Mouse (Mus musculus) liver, embryonic 13.5 days (tissue): ENCODE measurements at regions not wholly inside any gene's neighbourhood (a gene's known extent, or its start where the extent isn't known, plus 50 kb on each side); places are given as distances from the start of the nearest gene placed in this dataset.
A peak's percentile ranks its signal among the peaks of the same experiment; 100 is the strongest.

Source experiments
- ATAC-seq: fragments of 200-750 bp; cut with Nextera tagmentation; 2 replicates; pipeline ENCODE4 v1.8.0; 2017; ENCODE audit warnings: low read depth, mild to moderate bottlenecking, moderate number of reproducible peaks, moderate library complexity
- DNase-seq: peaks from one replicate; pipeline ENCODE4 v3.0.0; 2022
- H3K27ac ChIP-seq: fragments of 300-500 bp; sonication (generic); 2 replicates; pipeline ENCODE4 v1.5.1; 2015; ENCODE audit warnings: moderate library complexity, mild to moderate bottlenecking, inconsistent platforms
- H3K27me3 ChIP-seq: fragments of 300-500 bp; sonication (generic); 2 replicates; pipeline ENCODE4 v1.6.1; 2015; ENCODE audit warnings: mild to moderate bottlenecking, inconsistent platforms
- H3K36me3 ChIP-seq: fragments of 300-500 bp; sonication (generic); 2 replicates; pipeline ENCODE4 v1.6.1; 2015; ENCODE audit warnings: mild to moderate bottlenecking, inconsistent platforms
- H3K4me1 ChIP-seq: fragments of 300-500 bp; sonication (generic); replicated peaks from 2 replicates; pipeline ENCODE4 v1.6.1; 2015; ENCODE audit warnings: inconsistent platforms
- H3K4me2 ChIP-seq: fragments of 300-500 bp; sonication (generic); 2 replicates; pipeline ENCODE4 v1.6.1; 2015; ENCODE audit warnings: inconsistent platforms, mild to moderate bottlenecking, moderate library complexity
- H3K4me3 ChIP-seq: fragments of 300-500 bp; sonication (generic); replicated peaks from 2 replicates; pipeline ENCODE4 v1.5.1; 2015; ENCODE audit warnings: mild to moderate bottlenecking, inconsistent platforms
- H3K9ac ChIP-seq: fragments of 300-500 bp; sonication (generic); 2 replicates; pipeline ENCODE4 v1.6.1; 2015; ENCODE audit warnings: mild to moderate bottlenecking, inconsistent platforms
- H3K9me3 ChIP-seq: fragments of 300-500 bp; sonication (generic); replicated peaks from 2 replicates; pipeline ENCODE4 v1.6.1; 2016; ENCODE audit warnings: inconsistent platforms
- WGBS: fragments of 180-500 bp; shearing (Covaris S2); methylation state at CpG from one replicate; pipeline ENCODE4 v1.1.7; 2015; ENCODE audit not compliant: insufficient replicate concordance; 5-methylcytosine and 5-hydroxymethylcytosine counted together

DNA sequence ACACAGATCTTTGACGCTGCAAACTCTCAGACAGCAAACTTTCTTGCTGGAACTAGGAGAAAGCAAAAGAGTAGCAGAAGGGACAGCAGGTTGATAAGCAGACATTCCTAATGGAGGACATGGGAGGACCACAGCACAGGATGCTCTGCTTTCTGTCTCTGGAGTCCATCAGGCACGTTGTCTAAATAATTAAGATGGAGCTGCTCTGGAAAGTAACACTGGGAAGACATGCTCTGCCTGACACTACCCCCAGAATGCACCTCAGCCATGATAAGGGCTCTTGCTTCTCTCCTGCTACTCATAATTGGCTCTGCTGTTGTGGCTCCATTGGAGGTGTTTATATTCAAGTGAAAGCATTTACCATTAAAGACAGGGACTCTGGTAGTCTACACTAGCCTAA, 356.0 kb upstream of the Nrp1 start:
- Histone ChIP-seq H3K4me1 (no peaks in the 10 kb centered on the region), H3K27me3 (no peaks in the 10 kb centered on the region), H3K4me3 (no peak overlapping the region), H3K27ac (no peak overlapping the region), H3K9ac (no peak overlapping the region), H3K36me3 (no peaks in the 10 kb centered on the region), H3K4me2 (no peak overlapping the region), H3K9me3 (no peaks in the 10 kb centered on the region)
- DNase-seq, result no peak
- ATAC-seq, result no peak
- 44% methylated on average over 2 of the region's 2 CpGs for WGBS

DNA sequence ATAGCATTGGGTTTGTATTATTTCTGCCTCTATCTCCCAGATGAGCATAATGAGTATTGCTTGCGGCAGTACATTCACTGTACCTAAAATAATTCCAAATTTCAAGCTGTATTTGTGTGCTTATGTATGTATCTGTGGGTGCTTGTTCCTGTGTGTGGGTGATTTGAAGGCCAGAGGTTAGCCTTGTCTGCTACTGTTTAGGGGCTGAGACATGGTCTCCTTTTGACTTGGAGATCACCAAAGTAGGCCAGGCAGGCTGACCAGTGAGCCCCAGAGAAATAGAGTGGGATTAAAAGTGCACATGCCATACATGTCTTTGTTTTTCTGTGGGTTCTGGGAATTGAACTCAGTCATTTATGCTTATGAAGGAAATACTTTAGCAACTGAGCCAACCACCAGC, 355.6 kb upstream of the Nrp1 start:
- WGBS, result 63% methylated on average over 1 of the region's 1 CpGs
- ATAC-seq (no peak), DNase-seq (no peak)
- Histone ChIP-seq H3K4me2 (no peak overlapping the region), H3K4me3 (no peak overlapping the region), H3K9me3 (no peaks in the 10 kb centered on the region), H3K27me3 (no peaks in the 10 kb centered on the region), H3K36me3 (no peaks in the 10 kb centered on the region), H3K27ac (no peak overlapping the region), H3K4me1 (no peaks in the 10 kb centered on the region), H3K9ac (no peak overlapping the region)

DNA sequence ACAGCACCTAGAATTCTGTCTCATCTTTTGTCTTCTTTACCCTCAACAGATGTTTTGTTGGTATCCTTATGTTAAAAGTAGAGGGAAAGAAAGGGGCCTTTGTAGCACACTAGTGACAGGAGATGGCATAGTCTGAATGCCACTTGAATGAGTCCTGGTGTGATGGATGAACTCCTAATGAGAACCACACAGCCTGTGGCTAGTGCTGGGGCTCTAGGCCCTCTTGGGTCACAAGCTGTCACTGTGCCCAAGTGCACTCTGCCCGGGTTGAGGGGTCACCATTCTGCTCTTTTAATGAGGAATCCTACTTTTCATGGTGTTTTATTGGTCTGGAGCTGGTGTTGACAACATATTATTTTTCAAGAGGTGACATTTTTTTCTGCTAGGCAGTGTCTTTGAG, 355.0 kb upstream of the Nrp1 start:
- Histone ChIP-seq H3K4me2 (no peak overlapping the region), H3K9me3 (no peaks in the 10 kb centered on the region), H3K36me3 (no peaks in the 10 kb centered on the region), H3K27me3 (no peaks in the 10 kb centered on the region), H3K4me3 (no peak overlapping the region), H3K27ac (no peak overlapping the region), H3K4me1 (no peaks in the 10 kb centered on the region), H3K9ac (no peak overlapping the region)
- no peak for ATAC-seq
- 38% methylated on average over 1 of the region's 1 CpGs for whole genome bisulfite sequencing
- DNase-seq, result no peak

DNA sequence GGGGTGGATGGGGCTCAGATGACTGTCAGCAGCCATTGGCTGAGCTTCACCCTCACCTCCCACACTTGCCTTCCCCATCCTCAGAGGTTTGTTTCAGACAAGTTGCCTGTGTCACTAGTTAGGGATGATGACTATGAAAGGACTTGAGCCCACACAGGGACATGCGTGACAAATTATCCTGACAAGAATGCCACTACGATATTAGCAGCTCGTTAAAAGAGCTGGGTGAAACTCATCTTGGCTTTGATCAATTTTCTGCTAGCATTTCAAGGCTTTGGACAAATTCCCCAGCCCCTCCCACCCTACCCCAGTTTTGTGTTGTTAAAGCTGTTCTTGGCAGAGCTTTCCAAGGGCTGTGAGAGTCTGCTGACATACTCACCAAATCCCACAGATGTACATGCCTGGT, 354.5 kb upstream of the Nrp1 start:
- H3K36me3 ChIP-seq, result no peaks in the 10 kb centered on the region
- no peak overlapping the region for H3K9ac ChIP-seq
- no peak overlapping the region for H3K4me2 ChIP-seq
- H3K27ac ChIP-seq, result no peak overlapping the region
- DNase-seq (no peak), ATAC-seq (no peak)
- H3K27me3 ChIP-seq, result no peaks in the 10 kb centered on the region
- no peaks in the 10 kb centered on the region for H3K4me1 ChIP-seq
- no peaks in the 10 kb centered on the region for H3K9me3 ChIP-seq
- no peak overlapping the region for H3K4me3 ChIP-seq
- WGBS, result 74% methylated on average over 3 of the region's 3 CpGs

DNA sequence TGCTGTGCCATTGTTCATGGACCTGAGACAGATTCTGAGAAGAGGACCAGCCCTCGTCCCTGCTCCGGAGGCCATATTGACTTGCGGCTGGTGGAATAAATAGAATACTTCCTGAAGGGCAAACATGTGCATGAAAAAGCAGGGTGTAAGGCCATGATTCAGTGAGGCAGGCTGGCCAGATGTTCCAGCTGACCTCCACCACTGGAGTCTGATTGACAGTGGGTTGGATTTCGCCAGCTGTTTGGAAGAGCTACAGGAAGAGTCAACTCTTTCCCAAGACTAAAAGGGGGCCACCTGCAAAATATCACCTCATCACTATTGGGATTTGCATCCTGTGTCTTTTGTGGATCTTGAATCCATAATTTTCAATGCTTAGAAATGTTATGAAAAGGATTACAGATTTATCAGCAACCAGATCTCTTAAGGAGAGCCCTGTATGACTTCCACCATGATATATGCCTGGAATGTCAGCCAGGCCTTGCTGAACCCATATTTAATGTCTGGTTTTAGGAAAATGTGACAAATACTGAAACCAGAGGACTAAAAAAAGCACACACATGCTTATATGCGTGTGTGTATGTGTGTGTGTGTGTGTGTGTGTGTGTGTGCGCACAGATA, 348.9 kb upstream of the Nrp1 start:
- DNase-seq, result no peak
- Histone ChIP-seq H3K4me3 (no peak overlapping the region), H3K9me3 (no peaks in the 10 kb centered on the region), H3K27me3 (no peaks in the 10 kb centered on the region), H3K4me1 (no peaks in the 10 kb centered on the region), H3K9ac (no peak overlapping the region), H3K4me2 (no peak overlapping the region), H3K36me3 (no peaks in the 10 kb centered on the region), H3K27ac (no peak overlapping the region)
- no peak for ATAC-seq
- 69% methylated on average over 6 of the region's 6 CpGs for WGBS

DNA sequence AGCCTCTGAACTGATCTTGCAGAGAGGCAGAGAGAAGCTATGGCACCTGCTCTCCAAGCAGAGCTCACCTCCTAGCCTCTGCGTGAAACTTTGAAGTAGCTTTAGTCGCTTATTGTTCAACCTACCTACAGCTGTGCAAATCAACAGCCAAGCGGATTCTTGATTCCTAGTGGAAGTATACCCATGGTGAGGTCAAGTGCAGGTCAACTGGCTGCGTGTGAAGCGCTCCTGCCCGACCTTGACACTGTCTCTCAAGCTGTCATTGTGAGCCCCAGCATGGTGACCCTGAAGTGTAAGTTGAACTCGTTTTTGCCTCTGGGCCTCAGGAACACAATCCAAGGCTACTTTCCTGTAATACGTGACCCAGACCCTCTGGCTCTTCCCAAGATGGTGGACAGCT, 341.2 kb upstream of the Nrp1 start:
- no peak overlapping the region for H3K27ac ChIP-seq
- ATAC-seq, result no peak
- H3K4me3 ChIP-seq, result no peak overlapping the region
- H3K4me2 ChIP-seq, result no peak overlapping the region
- no peak for DNase-seq
- no peak overlapping the region for H3K9ac ChIP-seq
- H3K4me1 ChIP-seq, result no peaks in the 10 kb centered on the region
- H3K36me3 ChIP-seq, result no peaks in the 10 kb centered on the region
- H3K9me3 ChIP-seq, result no peaks in the 10 kb centered on the region
- WGBS, result 64% methylated on average over 8 of the region's 8 CpGs
- no peaks in the 10 kb centered on the region for H3K27me3 ChIP-seq

DNA sequence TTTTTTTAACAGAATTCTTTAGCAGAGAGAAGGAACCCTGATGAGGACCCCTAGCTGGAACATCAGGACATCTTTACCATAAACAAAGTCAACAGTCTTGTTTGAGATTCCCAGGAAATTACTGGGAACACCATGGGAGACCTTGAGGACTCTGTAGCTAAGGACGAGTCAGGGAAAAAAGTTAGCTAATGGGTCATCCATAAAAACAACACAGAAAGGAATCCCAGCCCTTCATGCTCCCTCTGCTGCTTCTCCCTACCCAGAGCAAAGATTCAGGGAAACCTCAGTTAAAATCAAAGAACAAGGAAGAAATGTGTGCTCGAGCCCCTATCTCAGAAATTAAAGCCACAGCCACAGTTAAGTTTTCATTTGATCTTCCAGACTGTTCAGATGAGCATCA, 334.7 kb upstream of the Nrp1 start:
- Histone ChIP-seq H3K4me2 (no peak overlapping the region), H3K27me3 (no peaks in the 10 kb centered on the region), H3K36me3 (no peaks in the 10 kb centered on the region), H3K4me1 (no peaks in the 10 kb centered on the region), H3K9me3 (no peaks in the 10 kb centered on the region), H3K9ac (no peak overlapping the region), H3K27ac (no peak overlapping the region), H3K4me3 (no peak overlapping the region)
- WGBS, result 47% methylated on average over 2 of the region's 2 CpGs
- DNase-seq, result no peak
- ATAC-seq, result no peak

DNA sequence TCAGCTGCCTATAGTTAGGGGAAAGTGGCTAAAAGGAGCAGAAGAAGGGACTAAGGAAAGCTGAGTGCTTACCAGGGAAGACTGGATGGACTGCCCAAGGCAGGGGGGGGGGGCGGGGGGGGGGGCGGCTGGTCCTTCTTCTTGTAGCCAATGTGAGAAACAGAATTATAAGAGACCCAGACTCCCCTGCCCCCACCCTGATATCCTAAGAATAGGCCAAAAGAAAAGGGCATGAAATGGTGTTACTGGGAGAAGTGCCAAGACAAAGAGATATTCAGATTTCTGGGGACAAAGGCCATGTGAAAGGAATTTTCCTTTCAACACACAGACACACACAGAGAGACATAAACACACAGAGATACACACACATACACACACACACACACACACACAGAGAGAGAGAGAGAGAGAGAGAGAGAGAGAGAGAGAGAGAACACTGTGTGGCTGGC, 333.6 kb upstream of the Nrp1 start:
- H3K4me3 ChIP-seq, result no peak overlapping the region
- no peak for ATAC-seq

DNA sequence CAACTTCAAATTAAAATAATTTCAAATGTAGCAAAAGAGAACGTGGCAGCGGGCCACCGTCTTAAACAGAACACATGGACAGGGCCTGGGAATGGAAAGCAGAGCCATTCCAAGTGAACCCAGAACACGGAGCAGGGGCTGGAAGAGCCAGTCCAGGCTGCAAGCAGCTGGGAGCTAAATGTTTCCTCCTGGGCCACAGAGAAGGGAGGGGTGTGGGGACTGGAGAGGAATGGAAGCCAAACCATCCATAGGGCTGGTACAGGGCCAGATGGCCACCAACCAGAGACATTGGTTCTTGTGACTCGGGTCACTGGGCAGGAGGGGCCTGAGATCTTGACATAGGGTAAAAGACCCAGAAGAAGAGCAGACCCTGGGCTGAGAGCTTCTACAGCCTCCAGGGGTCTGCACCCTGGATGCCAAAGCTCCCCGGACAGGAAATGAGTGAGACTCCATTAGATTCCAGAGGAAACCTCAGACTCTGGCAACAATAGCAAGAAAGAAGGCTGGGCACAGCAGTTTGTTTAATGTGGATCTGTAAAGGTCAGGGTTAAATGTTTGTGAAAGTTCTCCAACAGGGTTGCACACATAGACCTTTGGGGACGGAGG, 333.1 kb upstream of the Nrp1 start:
- no peaks in the 10 kb centered on the region for H3K36me3 ChIP-seq
- H3K9ac ChIP-seq, result no peak overlapping the region
- H3K4me3 ChIP-seq, result no peak overlapping the region
- ATAC-seq (0 out of 2 replicates have a peak, but pooled peaks have one; percentile 34), DNase-seq (no peak)
- H3K4me2 ChIP-seq, result no peak overlapping the region
- H3K9me3 ChIP-seq, result no peaks in the 10 kb centered on the region
- H3K27me3 ChIP-seq, result no peaks in the 10 kb centered on the region
- WGBS, result 44% methylated on average over 7 of the region's 7 CpGs
- H3K27ac ChIP-seq, result no peak overlapping the region; the same call in 1 of the 2 replicates
- H3K4me1 ChIP-seq, result no peaks in the 10 kb centered on the region

More for the DNA sequence above, 333.6 kb upstream of the Nrp1 start:
- no peaks in the 10 kb centered on the region for H3K36me3 ChIP-seq
- H3K9me3 ChIP-seq, result no peaks in the 10 kb centered on the region
- no peak overlapping the region for H3K9ac ChIP-seq
- no peak overlapping the region for H3K4me2 ChIP-seq
- H3K27ac ChIP-seq, result no peak overlapping the region
- WGBS, result 69% methylated on average over 2 of the region's 2 CpGs
- no peak for DNase-seq
- H3K27me3 ChIP-seq, result no peaks in the 10 kb centered on the region
- H3K4me1 ChIP-seq, result no peaks in the 10 kb centered on the region

DNA sequence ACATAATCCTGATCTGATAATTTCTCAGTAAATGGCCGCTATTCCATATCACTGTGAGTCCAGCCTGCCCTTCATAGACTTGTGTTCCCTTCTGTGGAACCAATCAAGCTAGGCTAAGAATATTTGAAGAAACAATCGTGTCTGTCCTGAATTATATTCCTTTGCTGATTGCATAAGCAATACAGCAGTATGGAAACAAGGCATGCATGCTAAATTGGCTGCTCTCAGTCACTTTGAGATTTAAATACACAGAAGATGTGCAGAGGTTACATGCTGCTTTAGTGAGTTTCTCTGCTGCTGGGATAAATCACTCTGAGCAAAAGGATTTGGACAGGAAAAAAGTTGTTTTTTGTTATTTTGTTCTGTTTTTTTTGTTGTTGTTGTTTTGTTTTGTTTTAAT, 331.4 kb upstream of the Nrp1 start:
- DNase-seq, result no peak
- no peak for ATAC-seq
- H3K27ac ChIP-seq, result no peak overlapping the region
- 45% methylated on average over 2 of the region's 2 CpGs for WGBS
- H3K27me3 ChIP-seq, result no peaks in the 10 kb centered on the region
- no peaks in the 10 kb centered on the region for H3K36me3 ChIP-seq
- H3K4me1 ChIP-seq, result no peaks in the 10 kb centered on the region
- H3K9me3 ChIP-seq, result no peaks in the 10 kb centered on the region
- no peak overlapping the region for H3K4me3 ChIP-seq
- no peak overlapping the region for H3K9ac ChIP-seq
- H3K4me2 ChIP-seq, result no peak overlapping the region

DNA sequence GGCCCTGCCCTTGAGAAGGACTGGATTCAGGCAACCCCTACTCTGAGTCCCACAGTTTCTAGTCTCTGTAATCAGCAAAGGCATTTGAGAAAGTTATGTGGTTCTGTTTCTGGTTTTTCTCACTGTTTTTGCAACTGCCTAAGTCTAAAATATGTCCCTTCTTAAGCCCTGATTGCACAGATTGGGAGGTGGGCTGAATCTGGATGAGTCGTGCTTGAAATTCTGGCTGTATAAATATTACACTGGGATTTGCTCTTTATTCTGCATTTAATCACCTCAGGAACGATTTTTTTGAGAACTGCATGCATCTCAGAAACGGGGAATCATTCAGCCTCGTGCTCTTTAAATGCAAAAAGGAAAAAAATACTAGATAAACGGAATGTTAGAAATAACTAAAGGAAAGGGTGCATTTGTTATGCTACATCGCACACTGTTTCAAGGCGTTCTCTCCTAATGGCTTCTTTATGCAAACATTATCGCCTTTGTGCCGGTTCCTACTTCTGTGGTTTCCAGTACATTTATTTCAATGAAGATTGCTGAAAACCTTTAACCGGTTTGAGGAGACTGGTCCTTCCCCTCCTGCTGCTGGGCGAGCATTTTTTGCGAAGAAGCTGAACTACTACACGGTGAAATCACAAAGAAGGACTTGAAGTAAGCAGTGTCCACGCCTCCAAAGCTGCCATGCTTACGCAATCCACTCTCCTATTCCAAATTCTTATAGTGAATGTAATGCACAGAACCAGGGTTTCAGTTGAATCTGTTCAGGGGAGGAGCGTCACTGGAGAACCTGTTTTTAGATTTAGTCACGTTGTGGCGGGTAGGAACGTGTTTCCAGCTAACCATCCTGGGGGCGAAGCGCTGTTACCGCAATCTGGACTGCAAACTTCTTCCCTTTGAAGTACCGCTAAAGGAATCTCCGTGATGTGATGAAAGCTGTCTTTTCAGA, 327.8 kb upstream of the Nrp1 start:
- Histone ChIP-seq H3K27me3 (no peaks in the 10 kb centered on the region), H3K27ac (no peak overlapping the region), H3K4me2 (no peak overlapping the region), H3K9ac (no peak overlapping the region), H3K4me1 (no peaks in the 10 kb centered on the region), H3K4me3 (no peak overlapping the region), H3K36me3 (no peaks in the 10 kb centered on the region), H3K9me3 (no peaks in the 10 kb centered on the region)
- ATAC-seq (no peak), DNase-seq (no peak)
- 70% methylated on average over 24 of the region's 24 CpGs for WGBS
